Mouse (Mus musculus) embryo, embryonic 10.5 days (tissue): ENCODE measurements at regions not wholly inside any gene's neighbourhood (a gene's known extent, or its start where the extent isn't known, plus 50 kb on each side); places are given as distances from the start of the nearest gene placed in this dataset.
A peak's percentile ranks its signal among the peaks of the same experiment; 100 is the strongest.

Source experiments
- DNase-seq: peaks from one replicate; pipeline ENCODE4 v3.0.0-alpha.2; 2015; ENCODE audit warnings: low spot score

DNA sequence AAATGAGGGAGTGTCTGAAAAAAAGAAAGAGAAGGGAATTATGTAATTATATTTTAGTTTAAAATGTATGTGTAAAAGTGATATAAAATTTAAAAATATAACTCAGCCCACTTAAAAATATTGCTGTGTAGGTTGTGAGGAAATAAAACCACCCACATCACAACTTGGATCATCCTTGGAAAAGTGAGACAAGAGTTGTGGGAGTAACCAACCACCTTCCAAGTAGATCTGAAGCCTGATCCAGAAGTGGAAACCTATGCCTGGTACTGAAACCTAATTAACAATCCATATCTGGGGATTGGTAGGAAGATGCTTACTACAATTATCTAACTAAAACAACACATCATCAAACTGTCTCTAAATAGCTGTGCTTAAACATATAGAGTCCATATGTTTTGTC is 743.1 kb downstream of the Stim2 start:
- no peak for DNase-seq

DNA sequence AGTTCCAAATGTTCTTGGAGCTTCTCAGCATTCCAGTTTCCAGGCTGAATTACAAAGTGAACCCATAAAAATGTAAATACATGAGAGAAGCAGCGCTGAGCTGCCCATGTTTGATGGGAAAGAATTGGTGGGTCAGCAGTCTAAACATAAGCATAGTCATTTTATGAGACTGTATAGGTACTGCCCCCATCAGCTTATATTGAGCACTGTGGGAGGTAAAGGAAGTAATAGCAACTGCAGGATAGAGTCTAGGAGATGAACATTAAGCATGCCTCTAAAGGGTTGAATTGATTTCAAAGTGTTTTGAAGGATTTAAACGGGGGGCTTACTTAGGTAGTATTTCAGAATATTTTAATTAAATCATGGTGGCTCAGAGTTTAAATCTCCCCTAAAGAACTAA is 748.7 kb downstream of the Stim2 start:
- no peak for DNase-seq

DNA sequence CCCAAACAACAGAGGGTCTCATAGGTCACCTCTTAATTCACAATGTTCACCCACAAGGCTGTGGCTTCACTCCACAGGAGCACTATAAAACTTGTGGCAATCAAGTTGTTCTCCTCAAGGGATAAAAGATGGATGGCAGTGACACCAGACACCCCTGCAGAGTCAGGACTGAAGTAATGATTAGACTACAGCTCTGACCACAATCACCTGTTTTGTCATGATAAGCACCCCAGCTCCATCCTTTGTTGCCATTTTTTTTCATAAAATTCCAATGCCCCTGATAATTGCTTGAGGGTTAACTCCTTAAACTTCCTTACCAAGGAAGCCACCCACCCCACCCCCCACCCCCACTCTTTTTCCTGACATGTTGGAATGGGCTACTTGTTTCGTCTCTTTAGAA is 755.1 kb downstream of the Stim2 start:
- no peak for DNase-seq

GRCm38 (mm10) chr5:54759657-54760056 is 761.4 kb downstream of the Stim2 start:
- DNase-seq: no peak

- DNase-seq: peak; percentile 12
These were observed 764.7 kb downstream of the Stim2 start for GRCm38 (mm10) chr5:54763019-54763418.

DNA sequence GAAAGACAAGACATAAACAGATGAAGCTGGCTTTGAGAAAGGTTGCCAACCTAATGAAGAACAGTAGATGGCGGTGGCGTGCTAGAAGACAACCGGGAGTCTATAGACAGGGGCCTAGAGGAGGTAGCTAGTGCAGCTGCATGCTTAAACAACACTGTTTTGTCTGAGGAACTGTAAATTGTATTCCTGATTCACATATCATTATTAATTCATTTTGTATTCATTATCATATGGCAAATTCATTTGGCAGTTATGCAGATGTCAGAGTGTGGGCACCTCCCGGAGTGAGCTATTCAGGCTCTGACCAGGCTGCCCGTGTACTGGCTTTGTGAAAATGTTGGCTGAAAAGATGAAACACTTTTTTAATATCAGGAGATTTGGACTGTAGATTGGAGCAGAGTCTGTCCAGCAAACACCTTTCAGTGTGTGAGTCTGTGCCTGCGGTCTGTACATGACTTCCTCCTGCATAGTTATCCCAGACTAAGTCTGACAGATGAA is 798.7 kb downstream of the Stim2 start:
- DNase-seq: peak; percentile 78

DNA sequence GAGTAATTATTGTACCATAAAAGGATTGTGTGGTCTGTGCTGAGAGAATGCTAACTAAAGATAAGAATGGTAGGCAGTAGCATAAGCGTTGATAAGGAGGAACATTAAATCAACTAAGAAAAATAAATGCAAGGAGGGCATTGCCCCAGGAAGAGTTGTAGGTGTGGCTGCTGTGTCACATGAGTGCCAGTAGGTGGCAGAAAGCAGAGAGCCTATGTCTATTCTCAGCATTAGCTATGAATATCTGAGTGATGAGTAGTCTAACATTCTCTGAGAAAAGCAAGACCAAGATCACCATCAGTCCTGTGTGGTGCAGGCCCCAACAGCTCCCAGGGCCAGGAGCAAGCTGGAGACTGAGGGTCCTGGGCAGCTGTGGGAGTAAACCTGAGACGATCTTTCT is 828.8 kb downstream of the Stim2 start:
- DNase-seq: no peak
